Mouse (Mus musculus) MEL (cell line): Measurements from ENCODE around the gene Sept8. TPM values are rescaled to one million over a fixed set of nuclear protein-coding genes. Genes with fewer than 3 reads are reported as not detected.
"Not testable (repeated sequence)": the region's sequence is repeated elsewhere in the genome, so short reads cannot be mapped to it uniquely, and the experiment has no call there.

Source experiments
- DNase-seq: peaks from one replicate; pipeline ENCODE4 v3.0.0; 2011; ENCODE audit warnings: low read depth, low spot score
- H3K27ac ChIP-seq: 2 replicates; pipeline ENCODE4 v1.5.1; 2012; ENCODE audit warnings: low read depth, mild to moderate bottlenecking, control low read depth, low read length, moderate library complexity; ENCODE audit not compliant: control insufficient read depth
- H3K27me3 ChIP-seq, 2 experiments: fragments of 150-350 bp in 1 of 2; sonication (generic) in 1 of 2; 2 replicates each; pipeline ENCODE4 v1.6.1; 2012; ENCODE audit warnings: low read length in 2 of 2, mild to moderate bottlenecking in 2 of 2, improper control_type of control experiment in 1 of 2, moderate library complexity in 1 of 2; ENCODE audit not compliant: insufficient read depth in 2 of 2, control insufficient read depth in 1 of 2
- H3K36me3 ChIP-seq, 2 experiments: 2 replicates each; pipeline ENCODE4 v1.6.1; 2012 to 2014; ENCODE audit warnings: low read length in 2 of 2, improper control_type of control experiment in 1 of 2, inconsistent platforms in 1 of 2, mild to moderate bottlenecking in 1 of 2; ENCODE audit not compliant: insufficient read depth in 2 of 2, control insufficient read depth in 1 of 2
- H3K4me1 ChIP-seq, 2 experiments: fragments of 150-350 bp in 1 of 2; sonication (generic) in 1 of 2; 2 replicates each; pipeline ENCODE4 v1.6.1; 2012; ENCODE audit warnings: low read length in 2 of 2, improper control_type of control experiment in 1 of 2, mild to moderate bottlenecking in 1 of 2; ENCODE audit not compliant: insufficient read depth in 2 of 2, control insufficient read depth in 1 of 2
- H3K4me3 ChIP-seq, 2 experiments: fragments of 150-350 bp in 1 of 2; sonication (generic) in 1 of 2; 2 replicates each; pipeline ENCODE4 v1.5.1; 2012; ENCODE audit warnings: low read depth in 2 of 2, low read length in 2 of 2, mild to moderate bottlenecking in 2 of 2, moderate library complexity in 2 of 2, control low read depth in 1 of 2, improper control_type of control experiment in 1 of 2; ENCODE audit not compliant: control insufficient read depth in 1 of 2, insufficient read depth in 1 of 2
- H3K79me2 ChIP-seq: 2 replicates; pipeline ENCODE4 v1.6.1; 2012; ENCODE audit warnings: mild to moderate bottlenecking, low read length, moderate library complexity; ENCODE audit not compliant: control insufficient read depth, poor library complexity, insufficient read depth
- H3K9ac ChIP-seq: 2 replicates; pipeline ENCODE4 v1.6.1; 2012; ENCODE audit warnings: low read depth, mild to moderate bottlenecking, control low read depth, low read length, moderate library complexity; ENCODE audit not compliant: control insufficient read depth, poor library complexity, severe bottlenecking
- H3K9me3 ChIP-seq: fragments of 150-350 bp; sonication (generic); replicated peaks from 2 replicates; pipeline ENCODE4 v1.6.1; 2012; ENCODE audit warnings: mild to moderate bottlenecking, low read length, improper control_type of control experiment, moderate library complexity; ENCODE audit not compliant: insufficient read depth
- ELF1 ChIP-seq: IDR thresholded peaks from 2 replicates; pipeline ENCODE4 v1.6.1; 2014; ENCODE audit warnings: low read depth, mild to moderate bottlenecking, inconsistent platforms, low read length, improper control_type of control experiment, moderate library complexity
- EP300 ChIP-seq, 2 experiments: IDR thresholded peaks; 2 replicates each; pipeline ENCODE4 v1.6.1; 2011; ENCODE audit warnings: improper control_type of control experiment in 2 of 2, low read length in 2 of 2, low read depth in 1 of 2, mild to moderate bottlenecking in 1 of 2
- ETS1 ChIP-seq: IDR thresholded peaks from 2 replicates; pipeline ENCODE4 v1.6.1; 2012; ENCODE audit warnings: low read depth, mild to moderate bottlenecking, inconsistent platforms, low read length, improper control_type of control experiment, moderate library complexity
- GATA1 ChIP-seq: IDR thresholded peaks from 2 replicates; pipeline ENCODE4 v1.6.1; 2011; ENCODE audit warnings: low read depth, low read length, improper control_type of control experiment
- MAX ChIP-seq: IDR thresholded peaks from 2 replicates; pipeline ENCODE4 v1.6.1; 2011; ENCODE audit warnings: low read length, improper control_type of control experiment
- MXI1 ChIP-seq: IDR thresholded peaks from 2 replicates; pipeline ENCODE4 v1.6.1; 2011; ENCODE audit warnings: mild to moderate bottlenecking, low read depth, low read length, improper control_type of control experiment
- TAL1 ChIP-seq: IDR thresholded peaks from 2 replicates; pipeline ENCODE4 v1.6.1; 2012; ENCODE audit warnings: mild to moderate bottlenecking, inconsistent platforms, low read length, moderate library complexity, mixed read lengths
- TCF12 ChIP-seq: IDR thresholded peaks from 2 replicates; pipeline ENCODE4 v1.6.1; 2014; ENCODE audit warnings: low read depth, mild to moderate bottlenecking, inconsistent platforms, low read length, improper control_type of control experiment, moderate library complexity
- USF1 ChIP-seq: IDR thresholded peaks from 2 replicates; pipeline ENCODE4 v1.6.1; 2014; ENCODE audit warnings: low read depth, mild to moderate bottlenecking, inconsistent platforms, low read length, improper control_type of control experiment, moderate library complexity
- ZNF384 ChIP-seq: IDR thresholded peaks from 2 replicates; pipeline ENCODE4 v1.6.1; 2012; ENCODE audit warnings: low read depth, mild to moderate bottlenecking, inconsistent platforms, low read length, improper control_type of control experiment
- polyA plus RNA-seq, 2 experiments: library from polyadenylated mRNA; stranded (reverse) in 1 of 2; unstranded in 1 of 2; fragments of >175 nt in 1 of 2; fragments of >200 nt in 1 of 2; gene quantifications; 2 replicates each; pipeline versions ENCODE4 v1.2.1 to v1.2.4; 2012; ENCODE audit warnings: low replicate concordance in 2 of 2, low read depth in 1 of 2; ENCODE audit not compliant: insufficient read length in 2 of 2, insufficient read depth in 1 of 2, missing spikeins in 1 of 2
- total RNA-seq: library from RNA; depleted of rRNA; stranded (reverse); fragments of 300-350 nt; gene quantifications from 2 replicates; pipeline ENCODE4 v1.2.3, GENCODE M21; 2012

Gene Sept8
- total and polyA plus RNA-seq, 3 experiments: 196 to 294 (median 278) TPM

DNA sequence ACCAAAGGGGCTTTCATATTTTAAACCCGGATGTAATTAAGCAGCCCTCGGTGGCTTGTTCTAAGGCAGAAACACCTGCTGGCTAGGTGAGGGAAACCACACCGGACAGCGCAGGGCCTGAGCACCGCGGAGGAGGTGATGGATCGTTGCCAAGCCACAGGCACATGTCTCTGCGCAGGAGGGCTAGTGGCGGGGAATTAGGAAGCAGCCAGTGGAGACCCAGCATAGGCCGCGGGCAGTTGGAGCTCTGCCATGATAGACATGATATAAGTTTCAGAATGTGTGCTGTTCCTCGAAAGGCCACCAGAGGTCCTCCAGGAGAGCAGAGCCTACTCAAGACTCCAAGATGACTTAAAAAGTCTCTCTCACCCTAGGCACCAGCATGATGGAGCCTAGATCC is 32.7 kb downstream of the Sept8 start (continued):
- TF ChIP-seq TAL1 (no peak), MAX (peak; percentile 84), ELF1 (peak; percentile 3; the same call in 1 of the 2 replicates)

DNA sequence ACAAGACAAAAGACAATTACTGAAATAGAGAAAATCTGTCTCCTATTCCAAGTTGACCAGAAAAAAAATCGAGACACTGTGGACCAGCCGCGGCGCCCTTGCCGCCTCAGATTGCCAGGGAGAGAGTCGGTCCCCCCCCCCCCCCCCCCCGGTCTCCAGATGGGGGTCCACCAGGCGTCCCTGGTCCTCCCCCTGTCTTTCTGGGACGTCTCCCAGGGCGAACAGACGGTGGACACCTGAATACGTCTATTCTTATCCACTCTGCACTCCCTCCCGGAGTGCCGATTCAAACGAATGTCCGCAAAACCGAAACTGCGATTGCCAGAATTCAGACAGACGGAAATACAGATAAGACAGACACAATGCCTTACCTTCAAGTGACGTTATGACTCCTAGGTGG is 37.5 kb downstream of the Sept8 start:
- not testable (repeated sequence) for H3K36me3 ChIP-seq, H3K27ac ChIP-seq, H3K79me2 ChIP-seq, DNase-seq, H3K9me3 ChIP-seq, H3K27me3 ChIP-seq
- Histone ChIP-seq H3K4me1 (peaks cover 6 to 11% of the 10 kb centered on the region in 2 experiments; a peak in 3 of 4 replicates), H3K4me3 (peak overlapping the region; percentile 46 to 60), H3K9ac (peak overlapping the region; percentile 60)

DNA sequence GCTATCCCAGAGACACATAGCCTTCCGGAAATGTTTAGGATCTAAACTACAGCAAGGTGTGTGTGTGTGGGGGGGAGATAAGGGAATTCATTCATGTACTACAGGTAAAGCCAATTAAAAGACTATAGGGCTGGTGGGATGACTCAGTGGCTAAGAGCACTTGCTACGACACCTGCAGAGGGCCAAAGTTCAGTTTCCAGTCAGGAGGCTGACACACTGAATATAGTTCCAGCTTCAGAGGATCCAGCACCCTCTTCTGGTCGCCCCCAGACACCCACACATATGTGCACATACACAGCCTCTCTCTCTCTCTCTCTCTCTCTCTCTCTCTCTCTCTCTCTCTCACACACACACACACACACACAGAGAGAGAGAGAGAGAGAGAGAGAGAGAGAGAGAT is 38.9 kb downstream of the Sept8 start:
- Histone ChIP-seq H3K36me3 (peaks cover 0 to 10% of the 10 kb centered on the region in 2 experiments; a peak in 2 of 4 replicates), H3K4me1 (peaks cover 11 to 13% of the 10 kb centered on the region in 2 experiments)
- H3K79me2 ChIP-seq, DNase-seq, H3K9me3 ChIP-seq, H3K27me3 ChIP-seq, H3K4me3 ChIP-seq, H3K27ac ChIP-seq, H3K9ac ChIP-seq: not testable (repeated sequence)

DNA sequence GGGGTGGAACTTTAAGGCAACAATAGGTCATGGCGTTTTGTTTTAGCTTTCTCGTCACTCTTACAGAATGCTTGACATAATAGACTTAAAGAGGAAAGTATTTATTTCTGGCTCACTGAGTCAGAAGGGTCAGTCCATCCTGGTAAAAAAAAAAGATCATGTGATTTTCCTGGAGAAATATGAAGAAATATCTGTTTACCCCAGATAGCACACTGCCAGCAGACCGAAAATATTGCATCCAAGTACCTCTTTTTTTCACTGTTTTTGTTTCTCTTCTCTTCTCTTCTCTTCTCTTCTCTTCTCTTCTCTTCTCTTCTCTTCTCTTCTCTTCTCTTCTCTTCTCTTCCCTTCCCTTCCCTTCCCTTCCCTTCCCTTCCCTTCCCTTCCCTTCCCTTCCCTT is 40.9 kb downstream of the Sept8 start:
- not testable (repeated sequence) for H3K9ac ChIP-seq, H3K4me3 ChIP-seq, H3K27ac ChIP-seq, H3K79me2 ChIP-seq
- peaks cover 11 to 13% of the 10 kb centered on the region in 2 experiments for H3K4me1 ChIP-seq
- DNase-seq: peak; percentile 63
- TF ChIP-seq USF1: peak; percentile 68
- peak; percentile 54; the same call in 1 of the 2 replicates for TF ChIP-seq TCF12
- peak; percentile 28; the same call in 1 of the 2 replicates for TF ChIP-seq ETS1
- peak; percentile 72 for TF ChIP-seq ZNF384
- TF ChIP-seq MXI1: peak; percentile 19; the same call in 1 of the 2 replicates
- TF ChIP-seq GATA1: 0 out of 2 replicates have a peak, but pooled peaks have one; percentile 6
- TF ChIP-seq TAL1: peak; percentile 25; the same call in 1 of the 2 replicates
- TF ChIP-seq EP300 (IDR thresholded peaks at IDR 0.05; ENCODE audit: low read depth in 1 of 2, low read length in 2 of 2): peak in 1 of 2 experiments; percentile 26; a peak in 1 of 4 replicates
- TF ChIP-seq, all 39 proteins: peak for 8; not testable (repeated sequence) for 31
- H3K27me3 ChIP-seq, H3K9me3 ChIP-seq: not testable (repeated sequence)
- peaks cover 0 to 10% of the 10 kb centered on the region in 2 experiments; a peak in 2 of 4 replicates for H3K36me3 ChIP-seq
